Mouse (Mus musculus): ENCODE measurements around the gene Acad10.
A peak's percentile ranks its signal among the peaks of the same experiment; 100 is the strongest.
"Not testable (repeated sequence)": the region's sequence is repeated elsewhere in the genome, so short reads cannot be mapped to it uniquely, and the experiment has no call there.

Gene Acad10

DNA sequence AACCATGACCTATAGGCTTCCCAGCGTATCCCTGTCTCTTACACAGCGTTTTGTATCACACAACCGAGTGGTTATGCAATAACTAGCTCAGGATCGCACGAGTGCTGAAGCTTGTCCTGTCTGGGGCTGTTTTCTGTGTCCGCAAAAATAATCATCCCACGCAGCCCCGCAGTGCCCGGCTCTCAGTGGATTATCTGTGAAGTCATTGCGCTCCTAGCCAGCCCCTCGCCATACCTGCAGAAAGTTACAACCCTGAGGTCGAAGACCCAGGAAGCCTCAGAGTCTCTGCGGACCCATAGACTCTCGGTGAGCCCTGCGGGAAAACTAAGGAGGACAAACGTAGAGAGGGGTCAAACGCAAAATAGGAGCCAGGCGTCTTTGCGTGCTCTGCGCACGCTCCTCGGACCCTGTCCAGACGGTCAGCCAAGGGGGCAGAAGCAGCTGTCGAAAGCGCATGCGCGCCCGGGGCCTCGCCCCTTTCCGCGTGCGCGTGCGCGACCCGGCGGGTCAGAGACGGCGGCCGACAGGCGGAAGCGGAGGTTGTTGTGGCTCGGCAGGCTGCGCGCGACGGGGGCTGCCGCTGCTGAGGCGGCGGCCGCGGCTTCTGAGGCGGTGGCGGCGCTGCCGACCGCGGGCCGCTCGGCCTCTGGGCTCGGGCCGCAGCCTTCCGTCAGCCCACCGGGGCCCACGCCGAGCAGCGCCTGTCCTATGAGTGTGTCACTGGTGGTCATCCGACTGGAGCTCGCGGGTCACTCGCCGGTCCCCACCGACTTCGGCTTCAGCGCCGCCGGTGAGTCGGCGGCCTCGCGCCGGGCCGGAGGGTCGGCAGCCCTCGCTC lies at the start of gene Acad10, which contains the start of gene Brap:
TSS of gene Acad10 (minus strand) at position 456 of the 838 bp plus-strand sequence.
TSS of gene Brap (plus strand) at position 505 of the 838 bp plus-strand sequence.
- peak; percentile 96 for DNase-seq (ENCODE audit: low read depth, low spot score)

DNA sequence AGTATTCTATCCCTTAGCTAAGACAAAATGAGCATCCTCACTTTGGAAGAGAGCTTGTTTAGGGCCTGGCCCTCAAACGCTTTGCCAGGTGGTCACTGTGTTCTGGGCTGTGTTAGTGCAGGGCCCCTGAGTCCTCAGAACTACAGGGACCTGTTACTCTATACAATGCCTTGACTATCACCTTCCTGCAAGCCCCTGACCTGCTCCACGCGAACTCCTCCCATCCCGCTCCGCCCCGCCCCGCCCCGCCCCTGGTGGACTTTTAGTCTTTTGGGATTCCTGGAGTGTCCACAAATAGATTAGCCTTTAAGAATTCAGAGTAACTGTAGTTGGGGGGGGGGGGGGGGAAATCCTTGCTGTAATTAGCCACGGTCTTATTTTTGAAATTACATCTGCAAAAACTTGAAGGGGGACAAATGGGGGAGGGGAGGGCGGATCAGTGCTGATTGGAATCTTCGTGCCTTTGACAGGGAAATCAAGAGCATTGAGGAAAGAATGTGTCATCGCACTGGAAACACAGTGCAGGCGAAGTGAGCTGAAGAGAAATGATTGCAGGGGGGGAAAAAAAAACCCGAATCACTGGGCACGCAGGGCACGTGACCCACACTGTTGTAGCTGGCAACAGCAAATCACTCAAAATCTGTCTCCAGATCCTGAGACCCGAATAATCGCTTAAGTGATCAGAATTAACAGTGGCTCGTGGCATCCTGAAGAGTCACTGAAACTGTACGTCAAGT lies 44.4 kb upstream of the Acad10 start:
- DNase-seq (ENCODE audit: low read depth, low spot score): peak; percentile 28

DNA sequence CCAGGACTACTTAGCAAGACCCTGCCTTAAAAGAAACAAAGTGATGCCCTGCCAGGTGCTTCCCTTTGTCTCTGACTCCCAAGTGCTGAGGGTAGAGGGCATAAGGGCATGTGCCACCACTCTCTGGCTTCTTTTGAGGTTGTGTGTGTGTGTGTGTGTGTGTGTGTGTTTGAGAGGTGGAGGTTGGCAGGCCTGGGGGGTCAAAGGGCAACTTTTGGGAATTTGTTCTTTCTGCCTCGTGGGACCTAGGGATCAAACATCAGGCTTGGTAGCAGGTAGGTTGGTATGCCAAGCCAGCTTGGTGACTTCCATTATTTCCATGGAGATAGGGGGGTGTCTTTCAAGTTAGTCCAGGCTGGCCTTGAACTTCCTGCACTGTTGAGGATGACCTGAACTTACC lies 43.0 kb upstream of the Acad10 start:
- no peak for DNase-seq (ENCODE audit: low read depth, low spot score)

DNA sequence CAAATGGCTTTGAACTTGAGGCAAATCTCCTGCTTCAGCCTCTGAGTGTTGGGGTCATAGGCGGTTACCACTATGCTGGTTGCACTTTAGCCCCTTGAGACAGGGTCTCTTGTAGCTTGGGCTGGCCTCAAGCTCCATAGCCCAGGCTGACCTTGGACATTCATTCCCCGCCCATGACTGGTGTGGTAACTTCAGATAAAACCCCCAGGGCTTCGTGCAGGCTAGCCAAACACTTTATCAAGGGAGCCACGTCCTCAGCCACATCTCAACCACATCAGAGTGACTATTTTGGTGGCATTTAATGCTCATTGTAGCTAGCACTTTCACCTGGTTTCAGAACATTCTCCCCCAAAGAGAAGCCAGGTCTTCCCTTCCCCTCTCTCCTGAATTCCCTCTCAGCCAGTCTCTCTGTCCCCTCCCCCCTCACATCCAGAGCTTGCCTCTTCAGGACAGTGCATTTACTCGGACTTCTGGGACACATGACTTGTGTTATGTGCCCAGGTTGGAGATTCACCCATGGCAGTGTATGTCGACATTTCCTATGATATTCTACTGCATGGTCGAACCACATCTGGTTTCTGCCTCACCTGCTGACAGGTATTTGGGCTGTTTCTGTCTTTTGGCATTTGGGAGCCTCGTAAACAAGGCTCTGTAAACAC lies 40.9 kb upstream of the Acad10 start:
- no peak for DNase-seq (ENCODE audit: low read depth, low spot score)

DNA sequence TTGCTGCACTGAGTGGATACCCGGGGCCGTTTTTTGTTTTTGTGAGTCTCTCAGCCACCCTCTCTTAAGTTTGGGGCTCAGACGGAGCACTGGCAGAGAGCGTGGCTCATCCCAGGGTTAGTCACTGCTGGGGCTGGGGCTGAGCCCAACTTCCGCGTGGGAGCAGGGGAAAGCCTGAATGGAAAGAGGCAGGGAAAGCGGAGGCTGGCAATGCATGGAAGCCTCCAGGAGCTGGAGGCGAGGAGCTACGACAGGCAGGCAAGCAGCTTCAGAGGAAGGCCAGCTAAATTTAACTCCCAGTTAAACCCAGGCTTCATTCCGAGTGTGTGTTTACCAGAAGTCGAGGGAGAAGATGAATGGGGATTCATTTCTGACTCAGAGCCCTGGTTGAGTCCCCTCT lies 40.2 kb upstream of the Acad10 start:
- no peak for DNase-seq (ENCODE audit: low read depth, low spot score)

DNA sequence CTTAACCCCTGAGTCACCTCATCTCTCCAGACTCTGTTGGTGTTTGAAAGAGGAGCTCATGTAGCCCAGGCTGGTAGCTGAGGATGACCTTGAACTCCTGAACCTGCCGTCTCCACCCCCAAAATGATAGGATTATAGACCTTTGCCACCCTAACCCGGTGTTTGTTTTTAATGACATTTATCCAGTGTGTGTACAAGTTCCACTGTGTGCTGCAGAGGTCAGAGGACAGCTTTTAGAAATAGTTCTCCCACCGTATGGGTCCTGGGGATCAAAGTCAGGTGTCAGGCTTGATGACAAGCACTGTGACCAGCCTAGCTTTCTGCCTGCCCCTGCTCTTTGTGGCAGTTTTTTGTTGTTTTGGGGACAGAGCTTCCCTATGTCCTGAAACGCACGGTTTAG lies 39.6 kb upstream of the Acad10 start:
- no peak for DNase-seq (ENCODE audit: low read depth, low spot score)

DNA sequence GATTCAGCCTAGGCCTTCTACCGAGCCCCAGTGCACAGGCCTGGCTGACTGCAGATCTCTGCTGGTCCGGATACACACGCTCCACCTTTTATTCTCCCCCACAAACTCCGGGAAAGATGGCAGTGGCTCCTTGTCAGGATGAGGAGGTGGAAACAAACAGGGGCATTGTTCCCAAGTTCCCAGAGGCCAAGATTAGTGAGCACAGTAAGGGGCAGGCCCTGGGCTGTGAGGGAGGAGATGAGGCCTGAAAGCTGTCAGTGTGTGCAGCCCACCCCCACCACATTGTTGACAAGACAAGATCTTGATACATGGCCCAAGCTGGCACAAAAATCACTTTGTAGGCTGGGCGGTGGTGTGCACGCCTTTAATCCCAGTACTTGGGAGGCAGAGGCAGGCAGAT lies 36.4 kb upstream of the Acad10 start:
- DNase-seq (ENCODE audit: low read depth, low spot score): peak; percentile 30

DNA sequence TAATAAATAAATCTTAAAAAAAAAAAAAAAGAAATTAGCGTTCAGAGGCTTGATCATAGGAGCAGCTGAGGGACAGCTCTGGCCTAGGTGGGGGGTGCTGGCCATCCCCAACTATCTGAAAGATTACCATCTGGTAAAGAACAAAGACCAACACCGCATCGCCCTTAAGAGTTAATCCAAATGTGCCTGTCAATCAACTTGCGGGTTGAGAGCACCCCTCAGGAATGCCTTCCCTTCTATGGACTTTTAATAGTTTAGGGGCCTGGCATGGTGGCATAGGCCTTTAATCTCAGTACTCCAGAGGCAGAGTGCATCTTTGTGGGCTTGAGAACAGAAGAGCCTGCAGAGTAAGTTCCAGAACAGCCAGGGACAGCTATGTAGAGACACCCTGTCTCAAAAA lies 32.6 kb upstream of the Acad10 start:
- no peak for DNase-seq (ENCODE audit: low read depth, low spot score)

DNA sequence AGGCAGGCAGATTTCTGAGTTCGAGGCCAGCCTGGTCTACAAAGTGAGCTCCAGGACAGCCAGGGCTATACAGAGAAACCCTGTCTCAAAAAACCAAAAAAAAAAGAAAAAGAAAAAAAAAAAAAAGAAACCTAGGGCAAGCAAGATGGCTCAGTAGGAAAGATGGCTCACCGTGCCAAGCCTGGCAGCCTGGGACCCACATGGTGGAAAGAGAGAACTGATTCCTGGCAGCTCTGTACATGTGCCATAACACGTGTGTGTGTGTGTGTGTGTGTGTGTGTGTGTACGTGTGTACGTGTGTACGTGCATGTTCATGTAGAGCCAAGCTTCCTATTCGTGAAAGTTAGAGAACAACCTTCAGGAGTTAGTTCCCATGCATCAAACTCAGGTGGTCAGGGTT lies 31.1 kb upstream of the Acad10 start:
- not testable (repeated sequence) for DNase-seq (ENCODE audit: low read depth, low spot score)

DNA sequence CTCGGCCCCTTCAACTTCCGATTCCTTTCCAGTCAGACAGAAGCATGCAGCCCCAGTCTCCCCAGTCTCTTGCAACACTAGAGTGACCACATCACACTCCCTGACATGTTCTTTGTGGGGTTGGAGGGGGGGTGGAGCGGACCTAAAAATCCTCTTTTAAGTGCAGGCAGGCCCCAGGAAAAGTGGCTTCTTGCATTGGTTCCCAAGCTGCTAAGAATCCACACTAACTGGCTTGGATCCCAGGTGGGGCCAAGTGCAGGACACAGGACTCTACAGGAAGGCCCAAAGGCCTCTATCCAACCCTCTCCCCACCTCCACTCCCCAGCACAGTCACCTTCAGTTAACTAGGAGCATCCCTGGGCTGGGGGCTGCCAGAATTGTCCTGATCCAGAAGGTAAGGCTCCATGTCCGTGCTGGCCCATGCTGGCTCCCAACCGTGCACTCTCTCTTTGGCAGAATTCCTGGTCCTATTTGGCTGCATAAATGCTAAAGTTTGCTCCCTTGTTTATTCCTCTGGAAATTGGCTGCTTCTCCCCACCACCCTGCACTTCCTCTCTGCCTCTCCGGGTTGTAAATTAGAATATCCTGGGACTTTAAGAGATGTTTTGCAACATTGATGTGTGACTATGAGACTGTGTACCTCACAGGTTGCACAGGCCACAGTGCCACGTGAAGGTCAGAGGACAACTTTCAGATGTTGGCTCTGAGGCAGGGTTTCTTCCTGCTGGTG lies 30.3 kb upstream of the Acad10 start:
- DNase-seq (ENCODE audit: low read depth, low spot score): no peak

DNA sequence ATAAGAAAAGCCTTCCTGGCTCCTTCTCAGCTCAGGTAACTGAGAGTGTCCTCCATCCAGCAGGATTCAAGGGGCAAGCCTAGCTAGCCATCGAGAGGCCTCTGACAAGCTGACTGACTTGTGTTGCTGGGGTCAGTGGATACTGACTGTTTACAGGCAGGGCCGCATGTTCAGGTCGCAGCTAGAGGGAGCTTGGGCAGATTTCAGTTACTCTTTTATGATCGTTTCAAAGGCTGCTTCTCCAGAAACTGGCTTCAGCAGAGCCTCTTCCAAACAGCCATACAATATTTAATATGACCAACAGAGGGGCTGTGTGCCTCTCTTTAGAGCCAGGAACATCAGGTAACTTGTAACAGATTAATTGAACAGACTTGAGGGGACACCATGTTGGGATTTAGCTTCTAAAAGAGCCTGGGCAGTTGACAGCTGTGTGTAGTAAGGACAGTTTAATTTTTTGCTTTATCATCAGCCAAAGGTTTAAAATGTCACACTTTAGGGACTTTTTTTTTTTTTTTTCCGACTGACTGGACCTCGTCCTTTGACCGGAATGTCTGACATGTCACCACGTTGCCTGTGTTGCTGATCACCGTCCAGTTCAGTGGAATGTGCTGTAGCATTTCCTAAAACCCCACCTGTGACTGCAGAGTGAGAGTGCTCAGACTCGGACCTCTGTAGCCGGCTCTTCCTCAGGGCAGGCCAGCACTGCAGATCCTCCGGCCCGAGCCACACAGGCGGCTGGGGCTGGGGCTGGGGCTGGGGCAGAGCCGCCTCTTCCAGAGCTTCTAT lies 26.0 kb upstream of the Acad10 start:
- DNase-seq (ENCODE audit: low read depth, low spot score): no peak

DNA sequence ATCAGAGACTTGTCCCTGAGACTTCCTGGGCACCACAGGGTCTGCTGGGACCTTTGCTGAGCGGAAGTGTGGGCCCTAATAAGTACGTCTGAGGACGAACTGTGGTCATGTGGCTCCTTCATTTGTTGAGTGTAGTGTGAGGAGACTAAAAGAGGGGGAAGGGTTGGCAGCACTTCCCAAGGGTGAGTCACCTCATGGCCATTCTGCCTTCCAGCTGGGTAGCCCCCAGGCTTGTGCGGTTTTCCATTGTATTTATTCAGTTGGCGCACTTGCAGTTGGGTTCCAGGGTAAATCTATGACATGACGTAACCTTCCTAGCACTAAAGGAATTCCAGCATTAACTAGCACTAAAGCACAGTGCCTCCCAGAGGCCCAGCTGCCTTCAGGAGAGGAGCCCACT lies 25.2 kb upstream of the Acad10 start:
- DNase-seq (ENCODE audit: low read depth, low spot score): no peak

DNA sequence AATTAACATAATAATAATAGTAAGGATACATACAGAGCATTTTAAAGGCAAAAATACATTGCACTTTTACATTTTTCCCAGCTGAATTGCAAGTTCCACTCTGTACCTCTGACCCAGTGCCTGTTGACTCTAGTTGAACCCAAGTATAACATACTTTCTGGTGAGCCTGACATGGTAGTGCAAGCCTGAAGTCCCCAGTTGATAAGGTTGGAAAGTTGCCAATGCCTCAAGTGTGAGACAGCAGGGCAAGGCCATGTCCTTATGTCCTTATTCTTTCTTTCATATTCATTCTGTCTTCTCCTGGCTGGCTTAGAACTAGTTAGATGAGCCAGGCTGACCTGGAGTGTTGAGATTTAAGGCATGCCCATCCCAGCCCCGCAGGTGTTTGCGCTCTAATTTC lies 21.9 kb upstream of the Acad10 start:
- no peak for DNase-seq (ENCODE audit: low read depth, low spot score)

DNA sequence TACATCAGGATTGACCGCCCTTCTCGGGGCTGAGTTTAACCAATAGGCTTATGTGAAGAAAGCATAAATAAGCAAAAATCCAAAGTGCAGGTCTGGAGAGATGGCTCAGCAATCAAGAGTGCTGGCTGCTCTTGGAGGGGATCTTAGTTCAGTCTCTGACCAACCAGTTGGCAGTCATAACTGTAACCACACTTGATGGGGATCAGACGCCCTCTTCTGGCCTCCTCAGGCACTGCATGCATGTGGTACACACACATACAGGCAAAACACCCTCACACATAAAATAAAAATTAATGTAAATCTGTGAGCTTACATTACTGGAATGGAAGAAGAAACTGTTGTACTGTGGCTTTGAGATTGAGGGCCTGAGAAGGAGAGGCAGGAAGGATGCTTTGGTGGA lies 10.1 kb upstream of the Acad10 start:
- peak; percentile 19 for DNase-seq (ENCODE audit: low read depth, low spot score)

DNA sequence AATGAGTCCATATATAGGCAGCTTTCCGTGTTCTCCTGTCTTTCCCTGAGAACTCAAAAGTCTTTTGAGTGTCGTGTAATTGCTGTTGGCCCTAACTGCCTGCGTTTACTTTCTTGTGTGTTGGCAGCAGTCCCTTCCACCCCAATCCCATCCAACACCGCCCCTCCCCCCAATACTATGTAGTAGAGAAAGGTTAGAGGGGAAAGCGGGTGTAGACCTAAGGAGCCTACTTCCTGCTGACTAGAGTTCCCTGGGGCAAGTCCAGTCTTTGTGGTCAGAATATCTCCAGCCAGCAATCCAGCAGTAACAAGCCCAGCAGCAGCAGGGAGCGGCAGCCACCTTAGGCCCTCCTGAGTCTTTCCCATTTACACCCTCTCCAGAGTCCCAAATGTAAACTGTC lies 8.1 kb upstream of the Acad10 start:
- no peak for DNase-seq (ENCODE audit: low read depth, low spot score)

DNA sequence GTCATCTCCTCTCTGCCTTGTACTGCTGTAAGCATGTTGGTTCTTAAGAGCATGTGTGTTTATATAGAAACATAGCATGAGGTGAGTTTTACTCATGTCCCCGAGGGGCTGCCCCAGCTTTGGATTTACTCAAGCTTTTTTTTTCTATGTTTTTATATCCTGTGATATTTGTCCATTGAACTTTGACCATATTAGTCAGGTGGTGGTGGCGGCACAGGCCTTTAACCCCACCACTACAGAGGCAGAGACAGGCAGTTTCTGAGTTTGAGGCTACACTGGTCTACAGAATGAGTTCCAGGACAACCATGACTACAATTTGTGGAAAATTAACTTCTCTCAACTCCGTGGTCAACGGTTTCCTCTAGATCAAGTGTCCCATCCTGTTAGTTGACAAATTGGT lies 6.8 kb upstream of the Acad10 start:
- DNase-seq (ENCODE audit: low read depth, low spot score): no peak

DNA sequence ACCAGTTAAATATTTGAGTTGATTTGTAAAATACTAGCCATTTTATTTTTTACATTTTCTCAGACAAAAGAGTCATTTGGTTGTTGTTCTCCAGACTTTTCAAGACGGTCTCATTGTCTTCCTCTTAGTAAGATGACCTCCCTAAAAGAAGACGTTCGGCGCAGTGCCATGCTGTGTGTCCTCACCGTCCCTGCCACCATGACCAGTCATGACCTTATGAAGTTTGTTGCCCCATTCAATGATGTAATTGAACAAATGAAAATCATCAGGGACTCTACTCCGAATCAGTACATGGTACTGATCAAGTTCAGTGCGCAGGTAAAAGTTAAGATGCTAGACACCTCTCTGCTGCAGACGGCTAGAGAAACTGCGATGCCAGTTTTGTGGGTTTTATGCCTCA lies 4.7 kb upstream of the Acad10 start:
- DNase-seq (ENCODE audit: low read depth, low spot score): no peak

DNA sequence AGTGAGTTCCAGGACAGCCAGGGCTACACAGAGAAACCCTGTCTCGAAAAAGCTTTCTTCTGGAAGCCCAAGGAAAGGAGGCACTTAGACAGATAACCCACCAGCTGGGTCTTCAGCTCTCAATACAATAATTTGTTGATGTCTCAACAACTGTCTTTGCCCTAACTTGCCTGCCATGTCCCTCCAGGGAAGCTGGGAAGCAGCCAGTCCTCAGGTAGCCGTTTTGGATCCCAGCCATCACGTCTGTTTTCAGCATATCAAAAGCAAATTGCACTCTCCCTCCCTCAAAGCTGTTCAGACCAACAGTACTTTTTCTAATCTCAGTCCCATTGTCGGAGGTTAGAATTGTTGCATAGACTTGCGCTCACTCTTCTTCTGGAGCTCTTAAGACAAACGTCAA lies 3.8 kb upstream of the Acad10 start:
- DNase-seq (ENCODE audit: low read depth, low spot score): no peak

DNA sequence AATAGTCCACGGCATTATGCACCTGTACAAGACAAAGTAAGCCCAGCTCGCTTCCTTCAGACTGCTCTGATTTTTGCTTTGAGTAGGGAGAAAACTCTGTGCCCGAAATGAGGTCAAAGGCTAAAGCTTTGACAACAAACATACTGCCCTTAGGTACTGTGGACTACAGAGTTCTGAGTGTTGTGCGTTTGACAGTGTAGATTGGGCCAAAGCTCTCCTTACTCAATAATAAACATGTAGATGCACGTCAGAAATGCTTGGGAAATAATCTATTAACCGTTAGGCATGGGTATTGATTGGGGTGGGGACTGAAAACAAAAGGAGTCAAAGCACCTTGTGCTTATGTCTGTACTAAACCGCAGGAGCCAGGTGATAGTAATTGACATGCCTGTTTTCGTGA lies 3.1 kb upstream of the Acad10 start:
- DNase-seq (ENCODE audit: low read depth, low spot score): no peak

DNA sequence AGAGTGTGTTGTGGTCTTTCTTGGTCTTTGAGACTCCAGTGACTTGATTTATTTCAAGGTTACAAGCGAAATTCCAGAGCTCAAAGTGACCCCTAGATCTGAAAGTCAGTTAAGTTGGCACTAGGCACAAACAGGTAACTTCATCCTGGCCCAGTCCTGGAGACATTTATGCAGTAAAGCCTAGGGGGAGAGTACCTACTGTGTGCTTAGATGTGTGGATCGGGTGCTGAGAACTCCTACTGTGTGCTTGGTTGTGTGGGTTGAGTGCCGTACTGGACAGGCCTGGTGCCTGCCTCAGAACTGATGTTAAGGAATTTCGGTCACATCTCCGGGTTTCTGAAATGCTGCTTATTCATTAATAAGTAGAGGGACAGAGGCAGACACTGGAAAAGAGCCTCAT lies 1.2 kb upstream of the Acad10 start:
- no peak for DNase-seq (ENCODE audit: low read depth, low spot score)

DNA sequence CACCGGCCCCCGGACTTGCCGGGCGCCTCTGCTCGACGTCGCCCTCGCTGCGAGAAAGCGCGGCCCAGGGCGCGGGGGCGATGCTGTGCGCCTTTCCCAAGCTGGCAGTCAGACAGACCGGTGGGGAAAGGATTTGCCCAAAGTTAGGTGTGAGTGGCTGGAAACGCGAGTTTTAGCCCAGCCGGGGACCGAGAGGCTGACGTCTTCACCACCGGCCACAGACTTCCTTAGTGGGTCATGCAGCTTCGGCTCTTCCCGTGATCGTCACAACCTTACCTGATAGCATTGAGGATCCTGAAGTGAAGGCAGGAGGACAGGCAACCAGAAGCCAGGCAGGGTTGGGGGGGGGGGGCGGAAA lies 562 bp upstream of the Acad10 start:
- DNase-seq (ENCODE audit: low read depth, low spot score): peak; percentile 11
